Mouse (Mus musculus) layer of hippocampus, adult 11-12 months (tissue): ENCODE measurements around the gene Piwil1.
"Not testable (repeated sequence)": the region's sequence is repeated elsewhere in the genome, so short reads cannot be mapped to it uniquely, and the experiment has no call there.

Experiments used
- DNase-seq: peaks from one replicate; pipeline ENCODE4 v3.0.0; 2022; ENCODE audit warnings: low spot score

Gene Piwil1

DNA sequence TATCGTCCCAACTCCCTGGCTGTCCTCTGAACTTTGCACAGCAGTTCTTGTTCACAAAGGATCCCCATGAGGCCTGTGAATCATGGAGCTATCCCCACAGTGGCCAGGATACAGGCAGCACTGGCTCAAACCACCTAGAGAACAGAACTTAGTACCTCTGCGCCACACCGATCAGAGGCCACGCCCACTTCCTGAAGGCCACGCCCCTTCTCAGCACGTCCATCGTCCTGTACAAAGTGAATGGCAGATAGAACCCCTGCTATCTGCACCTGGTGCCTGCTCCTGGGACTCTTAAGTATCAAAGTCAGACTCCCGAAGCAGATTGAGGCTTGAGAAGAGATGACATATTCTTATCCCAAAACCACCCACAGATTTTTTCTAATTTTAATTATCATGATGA is 8.3 kb downstream of the Piwil1 start:
- DNase-seq, result no peak

DNA sequence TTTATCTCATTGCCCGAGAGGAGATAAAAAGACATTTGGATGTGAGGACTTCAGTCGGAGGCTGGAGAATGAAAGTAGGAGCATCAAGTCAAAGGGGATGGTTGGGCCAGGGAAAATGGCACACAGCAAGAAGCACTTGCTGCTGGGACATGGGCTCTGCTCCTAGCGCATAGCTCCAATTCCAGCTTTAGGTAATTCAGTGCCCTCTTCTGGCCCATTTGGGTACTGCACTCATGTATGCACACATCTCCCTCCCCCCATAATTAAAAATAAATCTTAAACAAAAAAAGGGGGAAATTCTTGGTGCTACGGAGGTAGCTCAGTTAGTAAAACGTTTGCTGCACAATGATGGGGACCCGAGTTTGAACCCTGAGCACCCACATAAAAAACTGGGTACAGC is 9.5 kb downstream of the Piwil1 start:
- no peak for DNase-seq

GRCm38 (mm10) chr5:128715171-128715570 is 12.8 kb downstream of the Piwil1 start:
- no peak for DNase-seq

DNA sequence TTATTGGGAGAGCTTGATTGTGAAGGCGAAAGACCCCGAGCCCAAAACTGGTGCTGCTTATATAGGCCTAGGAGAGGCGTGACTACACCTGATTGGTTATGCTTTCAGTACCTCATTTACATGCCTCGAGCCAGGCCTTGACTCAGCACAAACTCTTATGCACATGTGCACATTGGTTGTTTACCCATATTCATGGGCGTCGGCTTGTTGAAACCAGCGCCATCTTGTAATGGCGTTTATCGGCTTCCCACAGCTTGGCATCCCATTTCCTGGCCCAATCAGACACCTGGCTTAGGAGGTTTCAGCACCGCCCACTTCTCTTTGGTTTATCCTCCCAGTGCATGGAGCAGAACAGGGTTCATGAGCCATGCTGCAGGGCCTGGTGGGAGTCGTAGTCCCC is 18.1 kb downstream of the Piwil1 start:
- not testable (repeated sequence) for DNase-seq

GRCm38 (mm10) chr5:128729341-128729740 is 27.0 kb downstream of the Piwil1 start:
- no peak for DNase-seq

GRCm38 (mm10) chr5:128730634-128731033 is 28.3 kb downstream of the Piwil1 start:
- no peak for DNase-seq

- DNase-seq, result no peak
These were observed 30.2 kb downstream of the Piwil1 start for GRCm38 (mm10) chr5:128732416-128733014.

DNA sequence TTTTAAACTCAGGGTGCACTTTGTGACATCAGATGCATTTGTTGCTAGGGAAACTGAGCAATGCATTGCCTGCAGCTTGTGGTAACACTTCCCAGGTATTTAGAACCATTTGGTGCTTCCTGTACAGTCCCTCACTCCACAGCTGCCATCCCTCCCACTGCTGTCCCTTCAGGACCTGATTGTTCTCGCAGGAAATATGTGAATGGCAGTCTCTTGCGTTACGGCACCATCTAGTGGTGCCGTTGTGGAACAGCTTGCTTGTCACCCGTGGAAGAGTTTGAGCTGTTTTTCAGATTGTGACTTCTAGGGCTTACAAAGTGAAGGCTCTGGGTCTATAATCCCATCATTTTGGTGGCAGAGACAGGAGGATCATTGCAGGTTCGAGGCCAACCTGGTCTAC is 31.6 kb downstream of the Piwil1 start:
- peak; percentile 66 for DNase-seq

GRCm38 (mm10) chr5:128735921-128736320 is 33.6 kb downstream of the Piwil1 start:
- DNase-seq, result no peak

GRCm38 (mm10) chr5:128739168-128739837 is 37.0 kb downstream of the Piwil1 start:
- no peak for DNase-seq

- no peak for DNase-seq
These were observed 37.5 kb downstream of the Piwil1 start for GRCm38 (mm10) chr5:128739838-128740171.

DNA sequence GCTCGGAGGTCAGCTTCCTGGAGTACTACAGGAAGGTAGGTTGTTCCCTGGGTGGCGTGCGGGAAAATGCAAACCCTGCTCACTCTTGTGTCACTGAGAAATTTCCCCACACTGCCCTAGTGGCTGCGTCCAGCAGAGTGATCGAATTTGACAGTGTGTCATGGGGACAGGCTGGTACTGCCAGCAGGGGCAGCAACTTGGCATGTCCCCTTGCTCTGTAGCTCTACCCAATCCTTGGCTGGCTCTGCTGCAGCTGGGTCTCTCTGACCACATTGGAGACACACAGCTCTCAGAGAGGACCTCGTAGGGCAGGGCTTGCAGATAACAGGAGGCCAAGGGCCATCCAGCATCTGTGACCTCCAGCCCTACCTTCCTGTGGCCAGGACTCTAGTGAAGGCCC is 42.0 kb downstream of the Piwil1 start:
- no peak for DNase-seq

- no peak for DNase-seq
These were observed 42.9 kb downstream of the Piwil1 start for GRCm38 (mm10) chr5:128745206-128745605.

GRCm38 (mm10) chr5:128746261-128746660 is 43.9 kb downstream of the Piwil1 start:
- DNase-seq, result no peak

DNA sequence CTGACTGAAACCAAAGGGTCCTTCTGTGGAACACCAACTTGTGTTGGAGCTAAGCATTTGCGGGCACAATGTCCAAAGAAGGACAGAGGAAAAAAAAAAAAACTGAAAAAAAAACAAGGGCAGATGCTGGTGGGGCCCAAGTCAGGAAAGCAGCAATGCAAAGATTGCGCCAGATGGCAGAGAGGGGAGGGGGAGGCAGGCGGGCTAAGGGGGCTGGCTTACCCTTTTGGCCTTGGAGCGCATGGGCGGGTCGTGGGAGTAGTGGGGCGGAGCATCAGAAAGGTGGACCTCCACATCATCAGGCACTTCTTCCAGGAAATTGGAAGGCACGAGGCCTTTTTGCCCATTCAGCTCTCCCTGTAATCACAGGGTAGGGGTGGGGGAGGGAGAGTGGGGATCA is 58.8 kb downstream of the Piwil1 start:
- no peak for DNase-seq

- DNase-seq, result no peak
These were observed 66.8 kb downstream of the Piwil1 start for GRCm38 (mm10) chr5:128769026-128769631.

DNA sequence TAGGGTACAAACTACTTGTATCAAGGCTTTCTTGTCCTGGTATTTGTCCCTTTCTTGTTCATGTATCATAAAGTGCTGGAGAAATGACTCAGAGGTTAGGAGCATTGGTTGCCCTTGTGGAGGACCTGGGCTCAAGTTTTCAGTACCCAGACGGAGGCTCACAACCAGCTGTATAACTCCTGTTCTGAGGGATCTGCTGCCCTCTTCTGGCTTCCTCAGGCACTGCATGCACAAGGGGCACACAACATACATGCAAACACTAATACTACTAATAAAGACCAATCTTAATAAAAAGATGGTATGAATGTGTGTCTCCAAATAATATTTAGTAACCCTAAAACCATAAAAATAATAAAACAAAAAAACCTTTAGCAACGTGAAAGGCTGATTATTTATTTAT is 74.1 kb downstream of the Piwil1 start:
- no peak for DNase-seq

DNA sequence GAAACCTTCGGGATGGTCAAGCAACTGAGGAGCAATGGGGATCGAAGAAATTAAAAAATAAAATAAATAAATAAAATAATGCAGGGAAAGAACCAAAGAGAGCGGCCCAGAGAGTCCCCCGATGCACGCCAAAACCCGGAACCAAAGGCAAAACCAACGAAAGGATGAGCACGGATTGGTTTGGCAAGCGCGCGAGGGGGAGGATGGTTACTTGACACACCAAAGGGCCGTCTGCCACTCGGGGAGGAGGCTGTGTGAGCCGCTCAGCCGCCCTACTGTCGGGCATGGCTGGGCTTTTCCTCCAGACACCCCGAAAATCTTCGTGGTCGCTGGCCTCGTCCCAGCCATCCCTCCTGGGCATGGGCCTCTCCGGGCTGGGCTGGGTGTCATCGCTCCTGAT is 79.3 kb downstream of the Piwil1 start:
- no peak for DNase-seq

DNA sequence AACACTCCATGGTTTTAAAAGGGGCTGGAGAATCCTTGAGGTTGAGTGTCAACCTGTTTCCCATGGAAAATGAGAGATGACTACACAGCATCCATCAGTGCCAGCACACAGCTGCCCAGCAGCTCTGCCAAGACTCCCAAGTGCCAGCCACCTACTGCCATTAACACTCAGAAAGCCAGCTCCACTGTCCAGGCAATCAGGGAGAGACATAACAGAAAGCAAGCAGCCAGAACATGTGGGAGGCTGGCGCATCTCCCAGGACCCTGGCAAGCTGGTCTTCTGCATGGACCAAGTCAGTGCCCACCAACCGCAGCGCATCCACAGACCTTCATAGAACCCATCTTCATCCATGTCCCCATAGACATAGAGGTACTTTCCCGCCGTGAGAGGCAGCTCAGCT is 98.3 kb downstream of the Piwil1 start:
- DNase-seq, result no peak
